Mouse (Mus musculus): ENCODE data around the gene Olfr1042. TPM values are rescaled to one million over a fixed set of nuclear protein-coding genes. Genes with fewer than 3 reads are reported as not detected.

The Olfr1042 gene
- total RNA-seq (2017), result not detected in 2 replicates

DNA sequence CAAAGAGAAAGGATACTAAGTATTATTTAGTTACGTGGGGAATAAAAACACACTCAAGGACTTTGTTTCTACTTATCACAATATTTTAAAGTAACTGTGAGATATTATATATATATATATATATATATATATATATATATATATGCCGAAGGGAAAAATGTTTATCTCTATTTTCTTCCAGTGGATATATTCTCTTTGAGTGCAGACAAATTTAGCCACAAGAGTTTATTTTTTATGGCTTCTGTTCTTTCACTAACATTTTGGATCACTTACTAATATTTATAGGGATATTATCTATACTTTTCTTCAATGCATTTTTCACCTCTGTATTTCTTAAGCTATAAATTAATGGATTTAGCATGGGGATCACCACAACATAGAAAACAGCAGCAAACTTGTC lies at the start of gene Olfr1042:
Gene Olfr1042 (minus strand): TSS at position 101 of the 400 bp plus-strand sequence.
- no peak for ATAC-seq (replicated peaks in 1 of 2; ENCODE audit: insufficient read depth in 1 of 2, low FRiP score in 2 of 2, low TSS enrichment in 1 of 2, low read depth in 1 of 2, poor library complexity in 2 of 2, severe bottlenecking in 2 of 2)

DNA sequence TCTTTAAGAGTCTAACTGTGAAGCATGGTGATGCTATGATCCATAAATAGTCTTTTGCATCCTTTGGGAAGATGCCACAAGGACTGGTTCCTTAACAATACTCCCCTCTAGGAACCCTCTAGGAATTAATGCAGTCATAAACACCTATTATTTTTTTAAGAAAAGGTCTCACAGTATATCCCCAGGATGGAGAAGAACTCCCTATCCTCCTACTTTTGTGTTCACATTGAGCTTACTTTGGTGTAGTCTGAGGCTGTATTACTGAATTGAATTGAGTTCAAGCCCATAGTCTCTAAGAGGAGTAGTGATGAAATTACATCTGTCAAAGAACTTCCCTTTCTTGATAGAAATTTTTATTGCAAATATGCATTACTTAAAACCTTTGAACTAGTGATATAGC lies 41.3 kb upstream of the Olfr1042 start, which contains the start of gene Olfr1045:
Gene Olfr1045 (minus strand): TSS at position 101 of the 400 bp plus-strand sequence.
- ATAC-seq (replicated peaks in 1 of 2; ENCODE audit: insufficient read depth in 1 of 2, low FRiP score in 2 of 2, low TSS enrichment in 1 of 2, low read depth in 1 of 2, poor library complexity in 2 of 2, severe bottlenecking in 2 of 2), result no peak

DNA sequence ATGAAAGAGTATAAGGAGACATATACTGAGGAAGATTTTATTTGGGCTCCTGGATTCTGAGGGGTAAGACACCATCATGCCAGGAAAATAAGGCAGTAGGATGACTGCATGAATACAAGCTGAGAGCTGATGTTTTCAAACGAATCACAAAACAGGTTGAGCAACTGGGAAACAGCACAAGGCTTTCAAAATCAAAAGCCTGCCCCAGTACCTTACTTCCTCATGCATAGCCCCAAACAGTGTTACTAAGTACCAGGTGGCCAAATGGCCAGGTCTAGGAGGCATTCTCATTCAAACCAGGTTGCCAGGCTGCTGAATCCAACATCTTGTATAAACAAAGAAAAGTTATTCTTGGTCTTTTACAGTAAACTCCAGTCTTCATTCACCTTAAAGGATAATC lies 34.2 kb upstream of the Olfr1042 start:
- ATAC-seq (replicated peaks in 1 of 2; ENCODE audit: insufficient read depth in 1 of 2, low FRiP score in 2 of 2, low TSS enrichment in 1 of 2, low read depth in 1 of 2, poor library complexity in 2 of 2, severe bottlenecking in 2 of 2), result no peak; a peak in 1 of 4 replicates

DNA sequence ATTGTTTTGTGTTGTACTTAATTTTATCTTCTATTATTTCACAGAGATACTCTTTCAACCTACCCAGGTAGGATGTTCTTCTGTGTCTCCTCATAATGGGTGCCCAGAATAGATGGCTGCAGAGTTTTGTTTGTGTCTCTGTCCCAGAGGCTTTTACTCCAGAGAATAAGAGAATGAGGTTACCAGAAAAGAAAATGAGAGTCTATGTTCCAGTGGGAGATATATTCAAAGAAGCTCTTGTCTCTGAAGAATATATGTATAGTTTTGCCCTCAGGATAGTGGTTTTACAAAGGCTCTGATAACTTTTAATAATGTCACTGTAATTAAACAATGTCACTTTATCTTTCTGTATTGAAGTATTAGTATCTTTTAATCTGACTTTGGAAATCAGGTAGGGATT lies 23.9 kb upstream of the Olfr1042 start, which contains the start of gene Olfr52:
Gene Olfr52 (minus strand): TSS at position 101 of the 400 bp plus-strand sequence.
- no peak for ATAC-seq (replicated peaks in 1 of 2; ENCODE audit: insufficient read depth in 1 of 2, low FRiP score in 2 of 2, low TSS enrichment in 1 of 2, low read depth in 1 of 2, poor library complexity in 2 of 2, severe bottlenecking in 2 of 2)

DNA sequence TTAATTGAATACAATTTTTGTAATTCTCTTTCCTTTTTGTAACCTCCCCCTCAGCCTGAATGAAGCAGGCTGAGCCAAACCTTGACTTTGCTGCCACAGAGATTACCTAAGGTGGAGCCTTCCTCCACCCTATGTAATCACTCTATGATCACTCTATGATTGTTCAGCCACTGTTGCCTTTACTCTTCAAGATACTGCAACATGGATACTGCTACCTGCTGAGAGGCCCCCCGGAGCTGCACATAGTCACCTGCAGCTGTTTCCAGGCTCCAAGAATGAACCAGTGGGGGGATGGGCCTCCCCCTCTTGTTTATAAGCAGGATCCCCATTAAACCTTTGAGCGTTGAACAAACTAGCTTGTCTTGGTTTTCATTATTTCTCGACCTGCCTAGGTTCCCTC lies 18.3 kb upstream of the Olfr1042 start:
- no peak for ATAC-seq (replicated peaks in 1 of 2; ENCODE audit: insufficient read depth in 1 of 2, low FRiP score in 2 of 2, low TSS enrichment in 1 of 2, low read depth in 1 of 2, poor library complexity in 2 of 2, severe bottlenecking in 2 of 2)

DNA sequence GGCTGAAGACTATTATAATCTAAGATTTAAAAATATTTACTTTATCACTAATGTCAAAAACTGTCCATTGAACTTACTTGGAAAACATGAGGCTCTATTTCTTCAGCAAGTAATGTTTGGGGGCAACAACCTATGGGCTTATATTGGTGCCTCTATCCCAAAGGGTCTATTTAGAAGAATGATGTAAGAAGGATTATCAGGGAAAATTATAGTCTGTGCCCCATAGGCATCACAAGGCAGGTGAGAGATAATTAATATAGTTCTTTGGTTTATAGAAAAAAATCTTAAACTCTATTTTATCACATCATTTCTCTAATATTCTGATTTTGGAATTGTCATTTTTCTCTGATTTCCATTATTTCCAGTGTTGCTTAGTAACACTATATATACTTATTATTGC lies 16.1 kb upstream of the Olfr1042 start, which contains the start of gene Olfr1044:
Gene Olfr1044 (minus strand): TSS at position 101 of the 400 bp plus-strand sequence.
- ATAC-seq (replicated peaks in 1 of 2; ENCODE audit: insufficient read depth in 1 of 2, low FRiP score in 2 of 2, low TSS enrichment in 1 of 2, low read depth in 1 of 2, poor library complexity in 2 of 2, severe bottlenecking in 2 of 2), result no peak

DNA sequence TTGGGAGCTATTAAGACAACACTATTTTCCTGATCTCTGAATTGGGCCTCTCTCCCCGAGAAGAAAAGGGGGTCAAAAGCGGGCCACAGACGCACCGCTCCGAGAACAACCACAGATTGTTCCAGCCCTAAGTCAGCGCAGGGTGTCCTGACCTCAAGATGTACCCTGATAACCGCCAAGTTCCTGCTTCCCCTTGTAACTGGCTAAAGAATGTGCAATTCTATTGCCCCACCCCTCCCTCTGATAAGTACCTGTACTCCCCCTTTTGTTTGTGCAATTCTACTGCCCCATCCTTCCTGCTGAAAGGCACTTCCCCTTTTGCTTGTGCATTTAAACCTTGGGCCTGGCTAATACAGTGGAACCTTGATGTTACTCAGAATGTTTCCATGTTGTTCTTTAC lies 13.8 kb upstream of the Olfr1042 start:
- peak; percentile 49 to 71; a peak in 1 of 4 replicates for ATAC-seq (replicated peaks in 1 of 2; ENCODE audit: insufficient read depth in 1 of 2, low FRiP score in 2 of 2, low TSS enrichment in 1 of 2, low read depth in 1 of 2, poor library complexity in 2 of 2, severe bottlenecking in 2 of 2)

DNA sequence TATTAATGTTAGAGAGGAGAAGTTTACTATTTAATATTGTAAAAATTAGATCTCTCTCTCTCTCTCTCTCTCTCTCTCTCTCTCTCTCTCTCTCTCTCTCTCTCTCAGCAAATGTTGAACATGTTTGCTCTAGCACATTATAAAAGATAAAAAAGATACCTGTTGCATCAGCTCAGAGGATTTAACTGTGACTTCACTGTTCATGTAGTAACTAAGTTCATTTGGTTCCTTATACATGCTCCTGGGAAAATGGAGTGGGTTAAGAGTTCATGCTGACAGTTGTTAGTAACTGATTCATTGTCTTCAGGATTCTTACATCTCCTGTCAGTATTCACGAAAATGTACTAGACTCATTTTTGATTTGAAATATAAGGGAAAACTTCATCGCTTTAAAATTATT lies 5.8 kb upstream of the Olfr1042 start, which contains the start of gene Olfr1043:
Gene Olfr1043 (minus strand): TSS at position 101 of the 400 bp plus-strand sequence.
- ATAC-seq (replicated peaks in 1 of 2; ENCODE audit: insufficient read depth in 1 of 2, low FRiP score in 2 of 2, low TSS enrichment in 1 of 2, low read depth in 1 of 2, poor library complexity in 2 of 2, severe bottlenecking in 2 of 2), result no peak

DNA sequence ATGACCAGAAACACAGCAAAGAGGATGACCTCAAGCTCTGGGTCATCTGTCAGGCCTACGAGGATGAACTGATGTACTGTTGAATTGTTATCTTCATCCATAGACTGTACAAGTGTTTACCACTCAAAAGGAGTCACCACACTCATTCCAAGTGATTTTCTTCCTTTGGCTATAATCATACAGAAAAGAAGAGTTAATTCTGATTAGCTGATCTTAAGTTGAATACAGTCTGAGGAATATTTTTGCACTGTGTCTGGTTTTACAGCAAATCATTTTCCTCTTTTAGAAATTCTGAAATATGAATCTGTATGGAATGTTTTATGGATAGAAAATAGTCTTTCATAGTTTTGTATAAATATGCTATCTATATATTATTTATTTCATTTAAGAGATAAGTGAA lies 15.0 kb downstream of the Olfr1042 start, which contains the start of gene Olfr1040:
Gene Olfr1040 (minus strand): TSS at position 101 of the 400 bp plus-strand sequence.
- ATAC-seq (replicated peaks in 1 of 2; ENCODE audit: insufficient read depth in 1 of 2, low FRiP score in 2 of 2, low TSS enrichment in 1 of 2, low read depth in 1 of 2, poor library complexity in 2 of 2, severe bottlenecking in 2 of 2), result no peak

DNA sequence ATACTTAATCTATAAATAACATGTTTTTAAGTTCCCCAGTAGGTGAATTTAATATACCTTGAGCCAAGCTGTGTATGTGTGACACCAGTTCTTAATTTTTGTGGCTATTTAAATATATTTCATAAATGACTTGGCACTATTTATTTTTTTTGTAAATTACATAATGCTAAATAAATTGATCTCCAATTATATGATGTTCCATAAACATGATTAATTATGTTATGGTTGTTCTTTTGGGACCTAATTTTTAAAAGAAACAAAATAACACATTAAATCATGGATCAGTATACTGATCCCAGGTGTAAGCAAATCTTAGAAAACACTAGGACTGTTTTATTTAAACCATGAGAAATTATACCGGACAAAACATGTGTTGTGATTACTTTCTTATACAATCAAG lies 25.8 kb downstream of the Olfr1042 start, which contains the start of gene Olfr1039:
Gene Olfr1039 (minus strand): TSS at position 101 of the 400 bp plus-strand sequence.
- ATAC-seq (replicated peaks in 1 of 2; ENCODE audit: insufficient read depth in 1 of 2, low FRiP score in 2 of 2, low TSS enrichment in 1 of 2, low read depth in 1 of 2, poor library complexity in 2 of 2, severe bottlenecking in 2 of 2), result no peak

Other genes starting within 250 kb of the Olfr1042 start
- not detected in 2 replicates for gene Olfr1025-ps1, start 246.6 kb downstream of the Olfr1042 start, total RNA-seq (2017)
- gene Olfr1026, start 240.3 kb downstream of the Olfr1042 start, total RNA-seq (2017), result not detected in 2 replicates
- gene Olfr1028, start 211.4 kb downstream of the Olfr1042 start, total RNA-seq (2017), result not detected in 2 replicates
- not detected in 2 replicates for gene Olfr1029, start 187.9 kb downstream of the Olfr1042 start, total RNA-seq (2017)
- not detected in 2 replicates for gene Olfr1030, start 182.6 kb downstream of the Olfr1042 start, total RNA-seq (2017)
- gene Olfr1031, start 171.5 kb downstream of the Olfr1042 start, total RNA-seq (2017), result not detected in 2 replicates
- not detected in 2 replicates for gene Olfr1032, start 156.3 kb downstream of the Olfr1042 start, total RNA-seq (2017)
- gene Olfr1033, start 141.2 kb downstream of the Olfr1042 start, total RNA-seq (2017), result not detected in 2 replicates
- 0.06 TPM in 1 of 2 replicates, not detected in the other for gene Olfr1034, start 116.0 kb downstream of the Olfr1042 start, total RNA-seq (2017)
- not detected in 2 replicates for gene Olfr1036, start 87.8 kb downstream of the Olfr1042 start, total RNA-seq (2017)
- gene Olfr1037, start 74.5 kb downstream of the Olfr1042 start, total RNA-seq (2017), result not detected in 2 replicates
- not detected in 2 replicates for gene Olfr1039, start 25.9 kb downstream of the Olfr1042 start, total RNA-seq (2017)
- not detected in 2 replicates for gene Olfr1040, start 15.1 kb downstream of the Olfr1042 start, total RNA-seq (2017)
- not detected in 2 replicates for gene Olfr1043, start 5.7 kb upstream of the Olfr1042 start, total RNA-seq (2017)
- not detected in 2 replicates for gene Olfr1044, start 16.0 kb upstream of the Olfr1042 start, total RNA-seq (2017)
- not detected in 2 replicates for gene Olfr52, start 23.8 kb upstream of the Olfr1042 start, total RNA-seq (2017)
- gene Olfr1045, start 41.2 kb upstream of the Olfr1042 start, total RNA-seq (2017), result not detected in 2 replicates
- gene Olfr1046, start 57.5 kb upstream of the Olfr1042 start, total RNA-seq (2017), result not detected in 2 replicates
- gene Olfr1047, start 69.6 kb upstream of the Olfr1042 start, total RNA-seq (2017), result not detected in 2 replicates
- gene Olfr1048, start 78.5 kb upstream of the Olfr1042 start, total RNA-seq (2017), result not detected in 2 replicates
- not detected in 2 replicates for gene Olfr1049, start 96.5 kb upstream of the Olfr1042 start, total RNA-seq (2017)
- gene Olfr1051, start 117.2 kb upstream of the Olfr1042 start, total RNA-seq (2017), result not detected in 2 replicates
- gene Olfr1052, start 130.6 kb upstream of the Olfr1042 start, total RNA-seq (2017), result not detected in 2 replicates
- not detected in 2 replicates for gene Olfr1053, start 153.4 kb upstream of the Olfr1042 start, total RNA-seq (2017)
- gene Olfr1054, start 173.6 kb upstream of the Olfr1042 start, total RNA-seq (2017), result not detected in 2 replicates
- not detected in 2 replicates for gene Olfr1055, start 188.4 kb upstream of the Olfr1042 start, total RNA-seq (2017)
- not detected in 2 replicates for gene Olfr1056, start 200.6 kb upstream of the Olfr1042 start, total RNA-seq (2017)
- not detected in 2 replicates for gene Olfr1057, start 216.6 kb upstream of the Olfr1042 start, total RNA-seq (2017)
- not detected in 2 replicates for gene Olfr1058, start 226.7 kb upstream of the Olfr1042 start, total RNA-seq (2017)

Measured in hematopoietic stem cell, adult 5-6 weeks (primary cell).